Mouse (Mus musculus): ENCODE measurements around the gene Ftcd. TPM values are rescaled to one million over a fixed set of nuclear protein-coding genes. Genes with fewer than 3 reads are reported as not detected.

The Ftcd gene
- not detected for total RNA-seq (2023)

DNA sequence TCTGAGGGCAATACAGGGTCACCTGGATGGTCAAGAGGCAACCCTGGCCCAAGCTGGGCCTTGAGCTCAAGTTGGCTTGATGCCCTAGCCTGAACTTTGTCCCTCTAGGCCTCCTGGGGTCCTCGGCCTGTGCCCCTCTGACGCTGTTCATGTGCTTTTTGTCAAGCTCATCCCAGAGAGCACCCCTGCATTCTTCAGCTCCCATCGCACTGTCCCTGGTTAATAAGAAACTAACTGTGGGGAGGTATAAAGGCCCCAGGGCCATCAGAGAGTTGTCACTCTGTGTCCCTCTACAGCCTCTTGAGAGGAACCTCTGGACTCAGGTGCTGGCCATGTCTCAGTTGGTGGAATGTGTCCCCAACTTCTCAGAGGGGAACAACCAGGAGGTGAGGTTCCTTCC is at the start of gene Ftcd:
Gene Ftcd, plus strand, starts transcription at position 275 of the 400 bp plus-strand sequence.

DNA sequence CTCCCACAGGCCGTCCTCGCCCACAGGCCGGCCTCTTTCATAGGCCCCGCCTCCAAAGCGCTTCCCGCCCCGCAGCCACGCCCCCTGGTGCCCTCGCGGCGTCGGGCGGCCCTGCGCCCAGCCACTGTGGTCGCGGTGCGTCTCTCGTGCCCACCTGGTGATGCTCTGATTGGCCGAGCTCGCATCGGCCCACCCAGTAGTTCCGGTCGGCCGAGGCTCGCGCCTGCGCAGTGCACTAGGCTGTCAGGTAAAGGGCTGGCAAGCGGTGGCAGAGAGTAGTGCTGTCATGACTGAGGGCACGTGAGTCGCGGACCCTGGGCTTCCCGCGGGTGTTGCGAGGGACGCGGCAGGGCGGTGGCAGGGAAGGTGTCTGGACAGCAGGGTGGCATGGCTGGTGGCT is 44.1 kb upstream of the Ftcd start, which contains the start of gene Lss:
Gene Lss, plus strand, starts transcription at position 214 of the 400 bp plus-strand sequence.

DNA sequence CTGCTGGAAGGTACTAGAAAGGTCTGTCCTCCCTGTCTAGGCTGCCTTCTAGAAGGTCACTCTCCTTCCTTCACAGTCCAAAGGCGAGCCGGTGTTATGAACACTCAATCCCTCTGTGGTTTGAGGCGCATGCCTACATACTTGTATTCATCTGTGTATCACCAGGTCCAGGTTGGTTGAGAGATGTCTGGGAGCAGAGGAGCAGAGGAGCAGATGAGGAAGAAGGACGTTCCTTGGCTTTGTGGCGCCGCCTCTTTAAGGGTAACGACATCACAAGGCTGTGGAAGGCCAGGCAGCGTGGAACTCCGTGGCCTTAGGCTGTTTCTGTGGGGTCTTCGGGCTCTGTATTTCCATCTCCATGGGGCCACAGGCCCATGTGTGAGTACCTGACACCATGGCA is 13.5 kb upstream of the Ftcd start, which contains the start of gene Spatc1l:
Gene Spatc1l, plus strand, starts transcription at position 301 of the 400 bp plus-strand sequence.

DNA sequence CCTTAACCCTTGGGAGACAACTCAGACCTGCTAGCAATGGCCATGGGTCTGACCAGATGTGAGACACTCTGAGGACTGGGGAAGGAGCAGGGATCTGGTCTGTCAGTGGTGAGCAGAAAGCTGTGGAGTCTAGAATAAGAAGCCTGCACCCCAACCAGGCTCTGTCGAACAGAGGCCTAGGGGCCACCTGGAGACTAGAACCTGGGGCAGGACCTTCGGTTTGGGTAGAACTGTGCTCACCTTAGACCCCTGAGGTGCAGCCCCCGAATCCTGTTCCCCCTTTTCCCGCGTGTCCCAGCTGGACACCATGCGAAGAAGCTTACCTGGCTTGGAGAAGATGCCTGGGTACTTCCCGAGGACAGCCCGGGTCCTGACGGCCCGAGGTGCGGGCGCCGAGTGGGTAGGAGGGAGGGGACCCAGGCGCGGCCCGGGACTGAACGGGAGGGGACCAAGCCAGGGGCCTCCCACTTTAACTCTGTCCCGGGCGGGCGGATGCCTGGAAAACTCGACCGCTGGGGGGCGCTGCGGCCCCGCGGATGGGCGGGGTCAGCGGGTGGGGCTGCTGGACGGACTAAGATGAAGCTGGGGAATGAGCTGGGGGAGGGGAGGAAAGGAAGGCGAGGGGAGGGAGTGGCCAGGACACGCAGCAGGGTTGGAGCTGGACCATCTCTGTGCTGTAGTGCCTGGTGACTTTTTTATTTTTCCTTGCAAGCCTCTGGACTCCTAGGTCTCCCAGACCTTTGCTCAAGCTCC is 47.7 kb downstream of the Ftcd start, which contains the start of gene Col6a2:
Gene Col6a2, minus strand, starts transcription at position 703 of the 753 bp plus-strand sequence.

Other genes starting within 250 kb of the Ftcd start
- 7.5 TPM for gene Dip2a, start 230.4 kb upstream of the Ftcd start, total RNA-seq (2023)
- gene AC141477.1, start 135.2 kb upstream of the Ftcd start, total RNA-seq (2023): 28.9 TPM
- gene Pcnt, start 132.9 kb upstream of the Ftcd start, total RNA-seq (2023): 69.9 TPM
- gene 2610028H24Rik, start 126.6 kb upstream of the Ftcd start, total RNA-seq (2023): not detected
- gene Mcm3ap, start 106.7 kb upstream of the Ftcd start, total RNA-seq (2023): 78.7 TPM
- 2.6 TPM for gene Ybey, start 106.5 kb upstream of the Ftcd start, total RNA-seq (2023)
- 33.6 TPM for gene Lss, start 44.1 kb upstream of the Ftcd start, total RNA-seq (2023)
- not detected for gene Spatc1l, start 13.4 kb upstream of the Ftcd start, total RNA-seq (2023)
- gene Col6a2, start 48.0 kb downstream of the Ftcd start, total RNA-seq (2023): 1.1 TPM
- gene Col6a1, start 150.5 kb downstream of the Ftcd start, total RNA-seq (2023): 1.3 TPM

Measured in CD4-positive naive resting alpha-beta T cell, adult 57 days (primary cell).